Mouse (Mus musculus): Measurements from ENCODE around the gene Cyp2c54.

DNA sequence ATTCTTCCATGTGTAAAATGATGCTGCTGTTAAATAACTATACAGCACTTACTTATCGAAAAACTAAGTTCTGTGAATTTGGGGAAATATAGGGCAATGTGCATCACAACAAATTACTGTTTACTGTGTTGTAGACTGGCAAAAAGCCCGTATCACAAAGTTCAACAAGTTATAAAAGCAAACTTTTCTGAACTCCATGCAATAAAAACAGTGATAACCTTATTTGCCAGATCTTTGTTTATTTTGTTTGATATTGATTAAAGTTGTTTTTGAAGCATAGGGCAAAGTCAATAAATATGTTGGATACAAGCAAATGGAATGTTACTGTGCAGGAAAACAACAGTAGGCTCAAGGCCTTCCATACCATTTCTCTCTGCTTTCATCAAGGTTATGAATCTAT is 84.2 kb downstream of the Cyp2c54 start:
- TF ChIP-seq CTCF (IDR thresholded peaks at IDR 0.05; ENCODE audit: low read depth), result no peak
- TF ChIP-seq EP300 (optimal IDR thresholded peaks at IDR 0.05), result no peak
